Mouse (Mus musculus): ENCODE measurements around the gene Bnip1.

The Bnip1 gene

GRCm38 (mm10) chr17:26841981-26842380, 61.1 kb downstream of the Bnip1 start:
- no peak for DNase-seq
